Mouse (Mus musculus) C2C12 (cell line): ENCODE data around the gene Pyy.

ENCODE experiments used
- CEBPB ChIP-seq: IDR thresholded peaks from one replicate; pipeline ENCODE4 v1.6.1; 2011; ENCODE audit warnings: low read depth, mild to moderate bottlenecking, control low read depth, moderate library complexity
- CTCF ChIP-seq: IDR thresholded peaks from one replicate; pipeline ENCODE4 v1.5.1; 2011; ENCODE audit not compliant: control insufficient read depth, insufficient read depth, insufficient read length
- MYOD1 ChIP-seq: IDR thresholded peaks from one replicate; pipeline ENCODE4 v1.6.1; 2011; ENCODE audit warnings: low read depth; ENCODE audit not compliant: control insufficient read depth, insufficient read length
- USF1 ChIP-seq: IDR thresholded peaks from one replicate; pipeline ENCODE4 v1.6.1; 2011; ENCODE audit warnings: low read depth, mild to moderate bottlenecking, control low read depth, moderate library complexity

DNA sequence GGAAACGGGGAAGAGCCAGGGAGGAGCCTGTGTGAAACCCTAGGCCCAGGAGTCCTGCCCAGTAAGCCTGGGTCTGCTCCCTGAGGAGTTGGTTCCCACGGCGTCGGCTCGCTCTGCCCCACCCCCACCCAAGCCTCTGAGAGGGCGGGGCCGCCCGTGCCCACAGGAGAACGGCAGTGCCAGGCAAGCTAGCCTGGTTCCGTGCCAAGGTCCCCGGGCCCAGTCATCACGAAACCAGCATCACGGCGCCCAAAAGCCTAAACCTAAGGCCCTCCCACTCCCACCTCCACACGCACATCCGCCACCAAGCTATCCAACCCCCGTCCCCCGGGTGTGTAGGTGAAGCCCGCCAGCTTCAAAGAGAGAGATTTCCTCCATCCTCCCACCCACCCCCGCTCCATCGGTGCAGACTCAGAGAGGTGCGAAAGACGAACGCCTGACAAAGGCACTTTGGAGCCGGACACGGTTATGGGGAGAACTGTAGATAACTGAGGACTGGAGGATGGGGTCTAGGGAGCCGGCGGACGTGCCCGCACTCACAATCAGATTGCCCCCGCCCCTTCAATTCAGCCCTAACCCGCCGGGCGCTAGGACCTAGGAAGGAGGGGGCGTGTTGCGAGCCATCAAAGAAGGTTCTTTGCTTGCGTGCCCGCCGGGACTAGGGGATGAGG, 20.4 kb downstream of the Pyy start:
- TF ChIP-seq CTCF (no peak), USF1 (no peak), MYOD1 (no peak), CEBPB (no peak)
